Mouse (Mus musculus): ENCODE results near the gene Fmod.

- TF ChIP-seq CTCF (IDR thresholded peaks at IDR 0.05; ENCODE audit: low read depth), result no peak
- no peak for TF ChIP-seq EP300 (IDR thresholded peaks at IDR 0.05; ENCODE audit: low read depth)
These were observed 42.6 kb downstream of the Fmod start for GRCm38 (mm10) chr1:134079477-134080163.

Measured in liver, embryonic 14.5 days (tissue).